Mouse (Mus musculus) lung, adult 18-20 months (tissue): ENCODE data around the gene Nrxn3.

Source experiments
- DNase-seq, 2 experiments: peaks; one replicate each; pipeline ENCODE4 v3.0.0; 2022; ENCODE audit warnings: mixed read lengths in 2 of 2

Gene Nrxn3

GRCm38 (mm10) chr12:89073167-89073743 lies 350.6 kb downstream of the Nrxn3 start:
- DNase-seq: no peak

DNA sequence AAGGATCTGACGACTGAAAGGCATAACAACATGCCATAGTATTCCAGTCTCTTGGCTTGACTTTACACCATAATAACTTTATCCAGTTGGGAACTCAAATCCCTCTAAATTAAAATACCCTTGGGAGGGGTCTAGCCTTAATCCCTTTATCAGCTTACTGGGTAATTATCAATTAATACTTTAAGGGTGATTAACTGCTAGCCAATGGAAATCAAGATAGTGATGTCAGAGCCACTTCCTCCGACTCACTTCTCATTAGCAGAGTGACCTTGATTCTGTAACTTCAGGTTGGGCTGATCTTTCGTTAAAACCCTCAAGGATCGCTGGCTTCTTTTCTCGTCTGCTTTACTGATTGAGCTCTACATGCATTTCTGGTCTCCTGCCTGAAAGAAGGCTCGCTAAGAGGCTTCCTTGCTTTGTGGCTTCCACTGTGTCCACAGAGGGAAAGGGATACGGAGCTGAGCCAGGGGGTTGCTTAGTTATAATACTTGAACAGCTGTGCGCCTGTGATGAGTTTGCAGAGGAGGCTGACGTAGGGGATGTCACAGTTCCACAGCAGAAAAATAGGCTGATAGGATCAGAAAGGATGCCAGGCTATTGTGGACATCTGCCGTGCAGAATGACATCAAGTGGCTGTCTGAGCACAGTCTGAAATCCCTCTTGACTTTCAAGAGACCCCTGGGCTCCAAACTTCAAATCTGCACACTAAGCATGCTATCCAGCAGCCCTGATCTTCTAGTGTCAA lies 352.0 kb downstream of the Nrxn3 start:
- no peak for DNase-seq

DNA sequence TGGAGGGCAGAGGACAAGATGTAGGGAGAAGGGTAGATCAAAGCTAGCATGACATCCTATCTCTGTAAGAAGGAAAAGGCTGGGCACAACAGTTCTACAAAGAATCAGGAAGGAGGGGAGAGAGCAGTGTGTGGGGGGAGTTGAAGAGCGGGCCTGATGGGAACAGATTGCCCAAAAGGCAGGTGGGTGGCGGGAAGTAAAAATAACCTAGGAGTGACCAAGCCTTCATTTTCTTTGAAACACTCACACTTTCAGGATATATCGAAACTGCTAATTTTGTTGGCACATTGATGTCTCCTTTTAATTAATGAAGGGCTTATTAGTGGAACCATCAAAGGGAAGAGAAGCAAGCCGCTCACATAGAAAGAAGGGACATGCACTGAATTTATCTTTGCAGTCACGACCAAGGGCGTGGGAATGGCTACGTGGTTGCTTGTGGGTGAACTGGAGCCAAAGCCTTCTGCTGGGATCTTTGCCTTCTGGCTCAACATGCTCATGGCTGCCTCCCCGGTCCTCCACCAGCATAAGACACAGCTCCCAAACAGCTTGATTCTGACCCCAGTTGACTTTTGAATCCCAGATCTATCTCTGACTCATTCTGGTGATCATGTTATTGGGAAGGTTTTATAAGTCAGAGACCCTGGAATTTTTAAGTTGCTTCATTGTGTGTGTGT lies 371.3 kb downstream of the Nrxn3 start:
- DNase-seq: no peak

- no peak for DNase-seq
Measured at GRCm38 (mm10) chr12:89097561-89097960, 374.9 kb downstream of the Nrxn3 start.

GRCm38 (mm10) chr12:89106029-89106733 lies 383.5 kb downstream of the Nrxn3 start:
- peak; percentile 41 to 61 for DNase-seq

DNA sequence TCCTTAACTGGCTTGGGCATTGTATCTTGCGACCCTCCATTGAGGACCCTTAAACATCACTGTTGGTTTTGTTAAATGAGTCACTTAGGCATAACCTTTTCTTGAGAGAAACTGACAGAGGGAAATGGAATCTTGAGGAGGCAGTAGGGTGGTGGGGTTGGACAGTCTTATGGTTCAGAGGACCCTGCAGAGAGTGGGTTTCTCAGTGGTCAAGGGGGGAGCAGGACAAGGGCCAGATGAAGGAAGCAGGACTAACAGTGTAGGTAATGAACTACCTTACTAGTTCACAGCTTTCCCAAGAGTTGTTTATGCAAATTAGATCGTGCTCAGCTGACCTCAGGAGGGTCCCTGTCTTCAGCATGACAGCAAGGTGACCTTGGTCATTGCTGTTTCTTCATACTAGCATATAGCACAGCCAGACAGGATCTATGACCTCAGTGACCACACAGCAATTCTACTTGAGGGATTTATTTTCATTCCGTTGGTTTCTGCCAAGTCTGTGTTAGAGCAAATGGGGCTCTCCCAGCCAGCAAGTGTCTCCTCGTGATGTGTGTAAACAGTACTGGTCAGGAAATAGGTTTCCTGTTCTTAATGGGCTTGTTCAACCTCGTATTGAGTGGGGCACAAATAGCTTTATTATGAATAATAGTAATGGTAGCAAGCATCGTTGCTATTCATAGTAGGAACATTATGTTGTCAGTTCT lies 384.4 kb downstream of the Nrxn3 start:
- DNase-seq: peak; percentile 23 to 38

GRCm38 (mm10) chr12:89109779-89110335 lies 387.2 kb downstream of the Nrxn3 start:
- no peak for DNase-seq

DNA sequence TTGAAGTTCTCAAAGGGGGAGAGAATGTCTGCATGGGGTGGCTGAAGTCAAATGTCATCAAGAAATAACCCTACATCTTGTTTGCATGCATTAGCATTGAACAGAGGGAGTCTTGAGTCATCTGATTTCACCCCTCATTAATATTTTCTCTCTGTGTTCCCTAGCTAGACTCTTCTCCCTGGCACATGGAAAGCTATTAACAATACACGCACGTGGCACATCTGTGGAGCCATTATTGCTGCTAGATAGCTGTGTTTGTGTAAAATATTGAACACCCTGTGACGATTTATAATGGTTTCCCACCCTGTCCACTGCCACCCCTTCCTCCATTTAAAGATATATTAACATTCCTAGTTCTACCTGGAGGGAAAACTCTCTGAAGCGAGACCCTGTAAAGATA lies 405.9 kb downstream of the Nrxn3 start:
- no peak for DNase-seq

DNA sequence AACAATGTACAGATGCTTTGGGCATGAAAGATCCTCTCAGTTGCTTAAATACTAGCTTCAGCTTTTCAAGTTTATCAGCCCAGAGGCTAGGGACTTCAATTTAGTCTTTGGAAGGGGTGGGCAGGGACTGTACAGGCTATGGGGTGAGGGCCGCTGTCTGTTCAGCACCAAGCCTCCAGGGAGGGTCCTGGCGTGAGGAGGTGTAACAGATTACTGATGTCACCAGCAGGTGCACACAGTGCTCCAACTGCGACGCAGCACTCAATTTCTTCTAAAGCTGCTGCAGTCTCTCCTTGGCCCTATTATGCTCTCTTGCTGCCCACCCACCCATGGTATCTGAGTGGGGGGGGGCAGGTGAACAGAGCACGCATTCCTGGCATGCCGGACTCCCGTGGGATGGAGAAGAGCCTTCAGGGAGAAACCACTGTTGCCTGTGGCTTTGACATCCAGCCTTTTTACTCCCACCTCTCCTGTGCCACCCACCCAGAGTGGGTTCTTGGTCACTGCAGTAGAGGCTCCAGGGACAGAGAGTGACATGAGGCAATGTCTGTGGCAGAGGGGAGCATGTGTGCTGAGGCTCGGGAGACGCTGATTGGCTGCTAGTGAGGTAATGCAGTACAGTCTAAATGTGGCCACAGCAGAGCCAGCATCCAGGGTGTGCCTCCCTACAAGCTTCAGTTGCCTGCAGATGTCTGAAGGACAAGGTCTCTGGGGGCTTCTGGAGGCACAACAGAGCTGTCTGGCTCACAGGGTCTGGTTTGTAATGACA lies 406.6 kb downstream of the Nrxn3 start:
- DNase-seq: no peak

DNA sequence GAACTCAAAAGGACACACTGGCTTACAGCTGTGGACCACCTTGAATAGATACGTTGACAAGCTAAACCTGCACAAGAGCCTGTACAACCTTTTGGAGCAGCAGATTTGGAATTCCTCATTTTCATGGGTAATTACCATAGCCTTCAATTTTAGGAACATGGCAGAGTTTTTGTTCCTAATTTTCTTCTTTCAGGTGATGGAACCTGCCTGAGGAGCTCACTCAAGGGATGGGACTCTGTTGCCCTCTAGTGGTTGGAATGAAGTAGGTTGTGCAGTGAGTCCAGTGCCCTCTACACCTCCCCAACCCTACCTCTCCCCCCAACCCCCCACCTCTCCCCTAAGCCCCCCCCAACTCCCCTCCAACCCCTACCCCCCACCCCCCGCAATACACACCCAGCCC lies 411.7 kb downstream of the Nrxn3 start:
- peak in 1 of 2 experiments; percentile 12 for DNase-seq

GRCm38 (mm10) chr12:89134774-89135307 lies 412.2 kb downstream of the Nrxn3 start:
- DNase-seq: no peak

GRCm38 (mm10) chr12:89148974-89149411 lies 426.3 kb downstream of the Nrxn3 start:
- DNase-seq: no peak

DNA sequence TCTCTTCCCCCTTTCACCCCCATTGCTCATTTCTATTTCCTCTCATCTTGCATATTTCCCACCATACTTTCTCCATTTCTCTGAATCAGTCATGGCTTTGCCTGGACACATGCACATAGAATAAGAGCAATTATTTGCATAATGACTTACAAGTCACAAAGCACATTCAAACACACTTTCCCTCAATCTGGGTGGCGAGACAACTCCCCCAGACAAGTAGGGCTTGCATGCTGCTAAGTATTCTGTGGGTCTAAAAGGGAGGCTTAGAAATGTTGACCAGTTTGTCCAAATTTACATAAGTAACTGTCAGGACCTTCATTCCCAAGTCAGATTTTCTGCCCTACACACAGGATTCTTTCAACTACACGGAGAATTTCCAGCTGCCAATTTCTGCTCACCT lies 426.8 kb downstream of the Nrxn3 start:
- no peak for DNase-seq

DNA sequence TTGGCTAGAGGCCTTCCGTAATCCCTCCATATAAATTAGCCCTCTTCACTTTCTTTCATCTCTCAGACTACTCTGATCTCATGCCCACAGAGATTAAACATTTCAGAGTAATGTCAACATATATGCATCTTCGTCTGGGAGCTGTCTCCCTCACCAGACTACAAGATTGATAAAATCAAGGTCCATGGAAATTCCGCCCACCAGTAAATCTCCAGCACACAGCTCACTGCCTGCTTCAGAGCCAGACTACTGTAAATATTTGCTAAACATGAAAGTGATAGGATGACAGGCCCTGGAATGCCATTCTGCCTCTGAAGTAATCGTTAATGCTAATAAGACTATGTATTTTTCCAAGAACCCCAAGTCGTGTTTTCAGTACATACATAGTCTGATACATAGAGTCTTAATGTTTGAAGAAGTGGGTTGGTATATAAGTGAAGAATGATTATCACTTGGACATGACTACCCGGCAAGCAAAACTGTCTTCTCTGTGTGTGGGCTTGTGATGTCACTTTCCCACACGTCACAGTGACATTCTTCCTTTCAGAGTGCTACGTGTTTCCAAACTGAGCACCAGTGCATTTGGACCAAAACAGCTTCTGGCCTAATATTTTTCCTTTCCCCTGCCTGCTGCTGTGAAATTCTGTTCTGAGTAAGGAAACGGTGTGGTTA lies 433.5 kb downstream of the Nrxn3 start:
- peak in 1 of 2 experiments; percentile 12 for DNase-seq

- DNase-seq: peak in 1 of 2 experiments; percentile 8
Measured at GRCm38 (mm10) chr12:89159353-89159752, 436.7 kb downstream of the Nrxn3 start.

- DNase-seq: no peak
Measured at GRCm38 (mm10) chr12:89174306-89175159, 451.9 kb downstream of the Nrxn3 start.

DNA sequence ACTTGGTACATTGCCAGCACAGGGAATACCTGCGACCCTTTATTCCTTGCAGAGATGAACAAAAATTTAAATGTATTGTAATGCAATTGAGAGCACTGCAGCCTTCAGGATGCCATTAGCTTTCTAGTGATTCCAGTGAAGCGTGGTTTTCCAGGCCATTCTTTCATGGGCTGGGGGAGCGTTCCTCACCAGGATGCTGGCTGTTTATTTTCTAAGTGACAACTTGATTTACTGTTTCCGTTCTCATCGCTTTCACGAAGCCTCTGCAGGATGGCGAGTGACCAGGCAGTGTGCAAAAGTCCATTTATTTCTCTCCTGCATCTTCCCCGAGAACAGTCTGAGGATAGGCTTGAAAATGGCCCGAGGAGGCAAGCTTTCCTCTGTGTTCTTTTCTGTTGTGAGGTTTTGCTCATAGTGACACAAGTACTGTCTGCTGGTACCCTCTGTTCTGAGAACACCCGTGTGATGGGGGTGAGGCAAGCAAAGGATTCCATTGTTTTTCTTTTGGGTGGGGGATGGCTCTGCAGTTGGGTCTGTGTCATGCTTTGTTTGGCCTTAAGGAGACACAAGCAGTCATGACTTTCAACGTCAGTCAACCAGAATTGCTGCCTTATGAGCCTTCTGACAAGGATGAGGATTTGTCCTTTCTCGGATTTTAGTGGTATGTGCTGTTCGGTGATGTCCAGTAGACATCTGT lies 457.4 kb downstream of the Nrxn3 start:
- DNase-seq: no peak

- no peak for DNase-seq
Measured at GRCm38 (mm10) chr12:89181157-89181561, 458.5 kb downstream of the Nrxn3 start.
